Mouse (Mus musculus) ES-E14 (cell line): ENCODE data around the gene Cyp4x1.

Experiments used
- CHD2 ChIP-seq: IDR thresholded peaks from 2 replicates; pipeline ENCODE4 v1.6.1; 2014; ENCODE audit warnings: mild to moderate bottlenecking, low read depth, low read length, inconsistent platforms
- HCFC1 ChIP-seq: IDR thresholded peaks from 2 replicates; pipeline ENCODE4 v1.6.1; 2012; ENCODE audit warnings: low read length, inconsistent platforms, borderline replicate concordance; ENCODE audit not compliant: insufficient read depth
- MAFK ChIP-seq: IDR thresholded peaks from 2 replicates; pipeline ENCODE4 v1.6.1; 2014; ENCODE audit warnings: mild to moderate bottlenecking, low read depth, low read length, inconsistent platforms; ENCODE audit not compliant: insufficient read depth
- ZC3H11A ChIP-seq: IDR thresholded peaks from 2 replicates; pipeline ENCODE4 v1.6.1; 2012; ENCODE audit warnings: low read depth, mild to moderate bottlenecking, inconsistent platforms, low read length, borderline replicate concordance
- ZNF384 ChIP-seq: IDR thresholded peaks from 2 replicates; pipeline ENCODE4 v1.6.1; 2012; ENCODE audit warnings: low read depth, low read length, inconsistent platforms

GRCm38 (mm10) chr4:115086763-115087415, 47.2 kb downstream of the Cyp4x1 start:
- no peak for TF ChIP-seq ZC3H11A
- no peak for TF ChIP-seq HCFC1
- no peak for TF ChIP-seq ZNF384
- no peak for TF ChIP-seq MAFK
- no peak for TF ChIP-seq CHD2
